Mouse (Mus musculus): ENCODE measurements at regions not wholly inside any gene's neighbourhood (a gene's known extent, or its start where the extent isn't known, plus 50 kb on each side); places are given as distances from the start of the nearest gene placed in this dataset.

- TF ChIP-seq CTCF (IDR thresholded peaks at IDR 0.05; ENCODE audit: control insufficient read depth, insufficient read depth, insufficient read length) (no peak), FOSL1 (IDR thresholded peaks at IDR 0.05; ENCODE audit: insufficient read depth, low read length, poor library complexity, severe bottlenecking) (no peak), CEBPB (IDR thresholded peaks at IDR 0.05; ENCODE audit: low read depth) (no peak), USF1 (IDR thresholded peaks at IDR 0.05; ENCODE audit: low read depth) (no peak), MYOG (IDR thresholded peaks at IDR 0.05; ENCODE audit: control insufficient read depth, extremely low read depth, insufficient read length) (no peak), MYOD1 (IDR thresholded peaks at IDR 0.05; ENCODE audit: control insufficient read depth, insufficient read length, low read depth) (no peak), MAX (IDR thresholded peaks at IDR 0.05) (no peak)
Observed at GRCm38 (mm10) chr1:144374121-144374520, 125.1 kb upstream of the Rgs1 start.
